Mouse (Mus musculus) stomach, embryonic 16.5 days (tissue): ENCODE results near the gene Lonp1. TPM values are rescaled to one million over a fixed set of nuclear protein-coding genes. Genes with fewer than 3 reads are reported as not detected.
"Not testable (repeated sequence)": the region's sequence is repeated elsewhere in the genome, so short reads cannot be mapped to it uniquely, and the experiment has no call there.

Source experiments
- ATAC-seq: fragments of 200-750 bp; cut with Nextera tagmentation; 2 replicates; pipeline ENCODE4 v1.8.0; 2017; ENCODE audit warnings: moderate number of reproducible peaks, moderate TSS enrichment; ENCODE audit not compliant: insufficient read depth, low FRiP score
- H3K27ac ChIP-seq: fragments of 300-500 bp; sonication (generic); 2 replicates; pipeline ENCODE4 v1.5.1; 2014; ENCODE audit warnings: low read length
- H3K27me3 ChIP-seq: fragments of 300-500 bp; sonication (generic); 2 replicates; pipeline ENCODE4 v1.6.1; 2014; ENCODE audit warnings: low read length, control low read depth, mixed read lengths; ENCODE audit not compliant: control insufficient read depth, insufficient read depth
- H3K36me3 ChIP-seq: fragments of 300-500 bp; sonication (generic); 2 replicates; pipeline ENCODE4 v1.6.1; 2014; ENCODE audit warnings: low read length; ENCODE audit not compliant: control insufficient read depth, insufficient read depth
- H3K4me1 ChIP-seq: fragments of 300-500 bp; sonication (generic); 2 replicates; pipeline ENCODE4 v1.6.1; 2014; ENCODE audit warnings: low read length, control low read depth, mixed read lengths; ENCODE audit not compliant: control insufficient read depth, insufficient read depth
- H3K4me2 ChIP-seq: fragments of 300-500 bp; sonication (generic); 2 replicates; pipeline ENCODE4 v1.6.1; 2014; ENCODE audit warnings: low read depth, low read length, mixed read lengths
- H3K4me3 ChIP-seq: fragments of 300-500 bp; sonication (generic); replicated peaks from 2 replicates; pipeline ENCODE4 v1.5.1; 2014; ENCODE audit warnings: mild to moderate bottlenecking, low read length
- H3K9ac ChIP-seq: fragments of 300-500 bp; sonication (generic); 2 replicates; pipeline ENCODE4 v1.6.1; 2014; ENCODE audit warnings: low read length
- H3K9me3 ChIP-seq: fragments of 300-500 bp; sonication (generic); replicated peaks from 2 replicates; pipeline ENCODE4 v1.6.1; 2016; ENCODE audit warnings: low read length, control low read depth; ENCODE audit not compliant: control insufficient read depth
- WGBS: fragments of 180-500 bp; shearing (Covaris S2); extraction: QIAGEN DNeasy Blood & Tissue Kit; methylation state at CpG from one replicate; pipeline ENCODE4 v1.1.7; 2014; 5-methylcytosine and 5-hydroxymethylcytosine counted together
- polyA plus RNA-seq: library from polyadenylated mRNA; unstranded; fragments of >200 nt; fragmentation: Nextera tagmentation; extraction: Ambion mirVana; gene quantifications from 2 replicates; pipeline ENCODE4 v1.2.1, GENCODE M21; 2015

Lonp1 gene
- polyA plus RNA-seq, 1 experiment from 2014 or later: 42.9 TPM

DNA sequence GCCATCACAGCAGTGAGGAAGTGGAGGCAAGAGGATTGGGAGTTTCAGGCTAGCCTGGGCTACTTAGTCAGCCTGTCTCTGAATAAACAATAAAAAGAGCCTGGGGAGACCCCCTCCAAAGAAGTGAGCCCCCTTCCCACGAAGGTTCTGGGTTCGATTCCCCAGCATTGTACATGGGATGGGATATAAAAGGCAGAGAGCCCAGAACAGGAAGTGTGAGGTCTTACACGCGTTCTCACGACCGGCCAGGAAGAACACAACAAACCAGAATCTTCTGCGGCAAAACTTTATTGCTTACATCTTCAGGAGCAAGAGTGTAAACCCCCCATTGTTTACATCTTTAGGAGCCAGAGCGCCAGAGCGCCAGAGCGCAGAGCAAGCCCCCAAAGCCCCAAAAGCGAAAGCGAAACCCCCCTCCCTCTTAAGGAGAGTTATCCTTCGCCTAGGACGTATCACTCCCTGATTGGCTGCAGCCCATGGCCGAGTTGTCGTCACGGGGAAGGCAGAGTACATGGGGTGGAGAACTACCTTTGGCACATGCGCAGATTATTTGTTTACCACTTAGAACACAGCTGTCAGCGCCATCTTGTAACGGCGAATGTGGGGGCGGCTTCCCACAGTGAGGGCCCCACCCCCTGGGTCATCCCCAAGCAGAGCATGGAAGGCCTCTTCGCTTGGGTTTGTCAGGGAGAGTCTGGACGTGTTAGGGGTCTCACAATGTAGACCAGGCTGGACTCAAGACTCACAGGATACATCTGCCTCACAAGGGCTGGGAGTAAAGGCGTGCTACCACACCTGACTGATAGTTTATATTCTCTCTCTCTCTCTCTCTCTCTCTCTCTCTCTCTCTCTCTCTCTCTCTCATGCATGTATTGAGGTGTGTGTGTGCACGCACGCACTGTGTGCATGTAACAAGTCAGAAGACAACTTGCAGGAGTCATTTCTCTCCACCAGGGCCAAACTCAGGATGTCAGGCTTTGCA, 3.4 kb upstream of the Lonp1 start:
- not testable (repeated sequence) for H3K9ac ChIP-seq, H3K4me2 ChIP-seq, ATAC-seq, H3K4me3 ChIP-seq, H3K27me3 ChIP-seq, H3K36me3 ChIP-seq, H3K9me3 ChIP-seq, H3K27ac ChIP-seq
- WGBS: 84% methylated on average over 26 of the region's 27 CpGs
- H3K4me1 ChIP-seq: peaks cover 18% of the 10 kb centered on the region

DNA sequence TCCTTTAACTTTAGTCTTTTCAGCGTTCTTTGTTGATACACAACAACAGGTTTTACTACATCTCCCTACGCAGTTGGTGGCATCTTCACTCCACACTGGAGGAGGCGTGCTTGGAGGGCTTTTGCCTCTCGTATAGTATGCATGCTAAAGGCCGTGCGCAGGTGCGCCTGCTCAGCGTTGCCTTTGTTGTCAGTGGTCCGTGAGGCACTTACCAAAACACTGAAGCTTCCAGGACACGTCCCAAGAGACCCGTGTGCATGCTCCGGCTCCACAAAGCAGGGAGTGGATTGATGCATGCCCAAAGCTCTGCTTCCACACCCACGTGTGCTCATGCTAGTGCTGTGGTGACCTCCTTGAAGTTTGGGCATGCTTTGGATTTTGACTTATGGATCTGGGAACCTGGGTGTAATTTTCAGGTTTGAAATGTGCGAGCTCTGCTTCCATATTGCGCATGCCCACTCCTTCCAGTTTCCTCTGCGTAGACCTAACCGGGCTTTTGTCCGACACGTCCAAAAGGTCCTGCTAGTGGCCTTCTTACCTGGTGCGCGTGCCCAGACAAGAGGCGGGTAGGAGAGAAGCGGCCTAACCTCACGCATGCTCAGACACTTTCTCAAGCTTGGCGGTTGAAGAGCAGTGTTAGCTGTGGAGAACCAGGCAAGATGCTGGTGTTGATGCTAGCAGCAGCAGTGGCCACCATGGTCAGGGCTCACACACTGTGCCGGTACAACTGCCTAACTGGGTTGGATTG, 1.0 kb upstream of the Lonp1 start, which contains the start of gene Catsperd:
Gene Catsperd (plus strand): TSS at position 614 of the 748 bp plus-strand sequence.
- no peaks in the 10 kb centered on the region for H3K9me3 ChIP-seq
- 0 out of 2 replicates have a peak, but pooled peaks cover 7% of the 10 kb centered on the region for H3K36me3 ChIP-seq
- H3K9ac ChIP-seq: peak within 1 kb of the TSS; percentile 68
- 5% methylated on average over 26 of the region's 26 CpGs for WGBS
- H3K27ac ChIP-seq: peak within 1 kb of the TSS; percentile 89
- H3K4me3 ChIP-seq: peak within 1 kb of the TSS; percentile 97
- peak within 1 kb of the TSS; percentile 97 for H3K4me2 ChIP-seq
- H3K27me3 ChIP-seq: no peaks in the 10 kb centered on the region
- peak; percentile 23 for ATAC-seq
- peaks cover 21% of the 10 kb centered on the region for H3K4me1 ChIP-seq

DNA sequence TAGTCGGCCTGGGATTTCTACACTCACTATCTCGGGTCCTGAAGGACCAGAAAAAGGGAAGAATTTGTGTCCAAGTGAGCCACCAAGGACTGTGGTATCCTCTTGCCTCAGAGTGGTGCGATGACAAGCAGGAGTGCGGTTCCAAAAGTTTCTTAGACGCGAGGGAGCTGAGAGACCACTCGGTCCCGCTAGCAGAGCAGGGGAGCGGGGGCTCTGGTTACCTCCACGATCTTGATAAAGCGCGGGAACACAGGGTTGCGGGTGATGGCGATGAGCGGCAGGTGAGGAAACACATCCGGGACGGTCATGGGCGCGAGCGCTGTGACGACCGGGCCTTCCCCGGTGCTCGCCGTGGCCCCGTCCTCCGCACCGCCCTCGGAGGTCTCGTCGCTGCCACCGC, 427 bp downstream of the Lonp1 start:
- H3K9ac ChIP-seq: peak overlapping the region; percentile 91
- peak overlapping the region; percentile 97 for H3K4me2 ChIP-seq
- H3K27me3 ChIP-seq: no peaks in the 10 kb centered on the region
- ATAC-seq: no peak
- H3K9me3 ChIP-seq: no peaks in the 10 kb centered on the region
- WGBS: under 1% methylated on average over 32 of the region's 32 CpGs
- peak overlapping the region; percentile 97 for H3K4me3 ChIP-seq
- peak overlapping the region; percentile 49; the same call in 1 of the 2 replicates for H3K27ac ChIP-seq
- H3K36me3 ChIP-seq: peaks cover 14% of the 10 kb centered on the region; the same call in 1 of the 2 replicates
- peaks cover 21% of the 10 kb centered on the region for H3K4me1 ChIP-seq

DNA sequence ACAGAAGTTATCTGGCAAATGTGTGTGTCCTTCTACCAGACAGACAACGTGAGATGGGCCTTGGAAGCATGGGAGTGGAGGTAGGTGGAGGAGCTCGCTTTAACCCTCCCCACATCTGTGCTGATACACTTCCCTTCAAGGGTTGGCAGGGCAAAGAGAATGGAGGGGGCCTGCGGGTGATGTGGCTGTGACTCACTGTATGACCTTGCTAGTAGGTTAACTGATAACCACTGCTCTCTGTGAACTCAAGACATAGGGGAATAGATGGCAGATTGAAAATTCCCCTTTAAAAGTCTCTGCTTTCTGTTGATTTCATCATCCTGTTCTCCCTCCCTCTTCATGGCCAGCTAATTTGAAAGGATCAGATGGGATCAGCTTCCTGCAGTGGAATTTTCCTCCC, 1.2 kb downstream of the Lonp1 start:
- peaks cover 17% of the 10 kb centered on the region; the same call in 1 of the 2 replicates for H3K36me3 ChIP-seq
- H3K9ac ChIP-seq: peak overlapping the region; percentile 10; the same call in 1 of the 2 replicates
- WGBS: 71% methylated on average over 3 of the region's 3 CpGs
- no peaks in the 10 kb centered on the region for H3K9me3 ChIP-seq
- H3K27ac ChIP-seq: no peak overlapping the region
- H3K27me3 ChIP-seq: no peaks in the 10 kb centered on the region
- H3K4me1 ChIP-seq: peaks cover 21% of the 10 kb centered on the region
- peak overlapping the region; percentile 97 for H3K4me2 ChIP-seq
- peak overlapping the region; percentile 97; the same call in 1 of the 2 replicates for H3K4me3 ChIP-seq
- no peak for ATAC-seq

DNA sequence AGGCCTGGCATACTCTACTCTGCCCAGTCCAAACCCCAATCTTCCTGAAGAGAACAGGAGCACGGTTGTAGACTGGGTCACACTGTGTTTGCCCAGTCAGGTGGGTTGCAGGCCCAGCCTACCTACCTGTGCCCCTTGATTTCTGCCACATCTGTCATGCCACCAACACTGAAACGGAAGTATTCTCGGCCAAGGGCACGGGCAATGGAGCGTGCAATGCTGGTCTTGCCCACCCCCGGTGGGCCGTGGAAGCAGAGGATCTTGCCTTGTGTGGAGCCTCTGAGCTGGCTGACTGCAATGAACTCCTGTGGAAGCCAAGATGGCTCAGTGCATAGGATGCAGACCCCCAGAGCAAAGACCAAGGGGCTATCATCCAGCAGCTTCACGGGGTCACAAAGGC, 9.1 kb downstream of the Lonp1 start:
- H3K36me3 ChIP-seq: peaks cover 48% of the 10 kb centered on the region
- no peak for ATAC-seq
- WGBS: 92% methylated on average over 8 of the region's 8 CpGs

DNA sequence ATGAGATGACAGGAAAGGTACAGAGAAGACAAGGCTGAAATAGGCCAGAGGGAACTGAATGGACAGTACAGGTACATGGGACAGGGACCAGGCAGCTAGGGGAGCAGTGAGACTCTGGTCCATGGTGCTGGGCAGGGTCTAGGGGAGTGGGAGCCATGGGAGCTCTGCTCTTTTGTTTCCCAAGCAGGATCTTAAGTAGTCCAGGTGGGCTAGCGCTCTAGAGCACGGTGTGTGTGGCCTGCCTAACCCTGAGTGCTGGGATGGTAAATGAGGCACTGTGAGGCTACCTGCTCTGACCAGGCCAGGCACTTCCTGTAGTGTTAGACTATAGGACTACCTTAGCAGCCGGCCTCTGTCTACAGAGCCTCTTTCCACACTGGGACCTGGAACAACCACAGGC, 10.0 kb downstream of the Lonp1 start:
- ATAC-seq: no peak
- 76% methylated on average over 3 of the region's 3 CpGs for WGBS
- H3K9ac ChIP-seq: no peak overlapping the region
- no peaks in the 10 kb centered on the region for H3K27me3 ChIP-seq
- H3K4me1 ChIP-seq: peaks cover 15% of the 10 kb centered on the region
- H3K9me3 ChIP-seq: no peaks in the 10 kb centered on the region
- no peak overlapping the region for H3K27ac ChIP-seq
- no peak overlapping the region for H3K4me3 ChIP-seq
- peaks cover 43% of the 10 kb centered on the region for H3K36me3 ChIP-seq
- H3K4me2 ChIP-seq: no peak overlapping the region

More for the DNA sequence above, 9.1 kb downstream of the Lonp1 start:
- no peak overlapping the region for H3K4me2 ChIP-seq
- no peak overlapping the region for H3K4me3 ChIP-seq
- no peak overlapping the region for H3K27ac ChIP-seq
- H3K4me1 ChIP-seq: peaks cover 15% of the 10 kb centered on the region
- no peaks in the 10 kb centered on the region for H3K27me3 ChIP-seq
- H3K9ac ChIP-seq: no peak overlapping the region
- no peaks in the 10 kb centered on the region for H3K9me3 ChIP-seq

DNA sequence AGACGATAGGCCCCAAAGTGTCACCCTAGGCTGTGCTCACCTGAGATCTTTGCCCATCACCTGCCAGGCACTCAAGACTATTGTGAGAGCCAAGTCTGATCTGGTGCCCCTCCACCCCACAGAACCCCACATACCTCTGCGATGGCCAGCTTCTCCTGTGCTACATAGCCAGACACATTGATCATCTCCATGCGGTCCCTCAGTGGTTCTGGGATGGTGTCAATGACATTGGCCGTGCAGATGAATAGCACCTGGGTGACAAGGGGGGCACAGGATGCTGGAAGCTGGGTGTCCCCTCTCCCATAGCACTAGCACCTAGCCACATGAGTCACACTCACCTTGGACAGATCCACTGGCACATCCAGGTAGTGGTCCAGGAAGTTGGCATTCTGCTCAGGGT, 10.9 kb downstream of the Lonp1 start:
- Histone ChIP-seq H3K4me3 (no peak overlapping the region), H3K36me3 (peaks cover 41% of the 10 kb centered on the region), H3K27ac (no peak overlapping the region), H3K4me2 (no peak overlapping the region), H3K4me1 (peaks cover 15% of the 10 kb centered on the region), H3K9me3 (no peaks in the 10 kb centered on the region), H3K27me3 (no peaks in the 10 kb centered on the region), H3K9ac (no peak overlapping the region; the same call in 1 of the 2 replicates)
- WGBS: 84% methylated on average over 4 of the region's 4 CpGs
- no peak for ATAC-seq

DNA sequence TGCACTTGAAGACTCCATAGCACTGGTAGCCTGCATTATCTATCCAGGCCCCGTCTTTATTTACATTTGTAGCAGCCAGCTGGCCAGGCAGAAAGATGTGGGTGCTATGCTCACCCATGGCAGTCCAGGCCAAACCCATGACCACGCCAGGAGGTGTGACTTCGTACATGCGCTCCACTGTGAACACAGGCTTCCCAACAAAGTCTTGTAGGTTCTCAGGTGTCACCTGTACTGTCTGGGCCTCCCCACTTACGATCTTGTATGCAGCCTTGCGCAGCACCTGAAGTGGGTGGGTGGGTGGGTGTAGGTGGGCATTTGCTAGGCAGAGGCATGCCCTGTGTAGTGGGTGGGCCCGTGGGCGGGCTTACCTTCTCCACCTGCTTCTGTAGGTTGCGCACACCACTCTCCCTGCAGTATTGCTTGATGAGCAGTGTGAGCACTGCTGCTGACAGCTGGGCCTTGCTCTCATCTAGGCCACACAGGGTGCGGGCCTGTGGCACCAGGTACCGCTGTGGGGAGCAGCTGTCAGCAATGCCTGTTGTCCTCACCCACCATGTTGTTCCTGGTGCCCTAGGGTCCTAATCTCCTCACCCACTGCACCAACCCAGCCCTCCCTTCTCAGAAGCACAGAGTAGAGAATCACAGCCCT, 11.4 kb downstream of the Lonp1 start:
- Histone ChIP-seq H3K4me1 (peaks cover 17% of the 10 kb centered on the region), H3K36me3 (peaks cover 36% of the 10 kb centered on the region), H3K27me3 (no peaks in the 10 kb centered on the region), H3K9me3 (no peaks in the 10 kb centered on the region), H3K27ac (no peak overlapping the region), H3K4me3 (peak overlapping the region; percentile 74; the same call in 1 of the 2 replicates), H3K4me2 (peak overlapping the region; percentile 96), H3K9ac (peak overlapping the region; percentile 91)
- no peak for ATAC-seq
- WGBS: 72% methylated on average over 11 of the region's 11 CpGs
